27 mouse cellular contexts compared by ENCODE assay signal in the genomic region with DNA sequence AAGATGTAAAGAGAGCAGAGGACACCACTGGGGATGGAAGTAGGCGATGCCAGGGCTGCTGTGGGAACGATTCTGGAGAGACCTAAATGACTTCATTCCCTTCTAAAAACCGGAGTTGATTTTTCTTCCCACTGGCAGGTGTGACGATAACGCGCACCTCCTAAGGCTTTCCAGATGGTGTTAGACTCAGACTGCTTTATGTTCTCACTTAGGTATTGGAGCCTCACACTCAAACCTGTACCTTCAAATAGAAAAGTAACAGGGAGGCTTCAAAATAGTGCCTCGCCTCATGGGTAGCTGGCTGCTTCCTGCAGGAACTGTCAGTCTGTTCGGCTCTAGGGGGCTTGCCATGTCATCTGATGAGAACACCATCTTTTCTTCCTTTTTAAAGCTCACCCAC. TPM values are rescaled to one million over a fixed set of nuclear protein-coding genes. Genes with fewer than 3 reads are reported as not detected.
DNase-seq lines count a peak whose midpoint lies in the region; ATAC-seq and TF ChIP-seq lines count a peak whose summit lies in the region.
"Had no signal": no experiment of that assay in that cellular context is flagged by ENCODE, and none has a peak within 500 bp of the region (broad histone marks: within the 10 kb centered on the region; RNA-seq: fewer than 3 reads in every experiment).

No protein-coding gene starts in this region.

- no peak for DNase-seq in forebrain, embryonic 10.5 days (ENCODE audit: extremely low spot score, low spot score)
- DNase-seq in heart, embryonic 10.5 days (ENCODE audit: low spot score), result peak; percentile 5
- DNase-seq in heart, adult 8-10 months (ENCODE audit: low spot score), result no peak
- DNase-seq in midbrain, embryonic 10.5 days (ENCODE audit: low spot score), result no peak
- no peak for DNase-seq in liver, postnatal 0 days
- DNase-seq: adrenal gland, adult 8-10 months; adrenal gland, postnatal 36 days; B cell, adult 2 months; cerebellum, adult 11 months; cerebellum, adult 8-10 months; cerebellum, postnatal 14 days; embryo, embryonic 11 days; gastrocnemius, postnatal 10 days; heart, postnatal 10 days; kidney, adult 11 months had no signal

- H3K27me3 ChIP-seq in forebrain, embryonic 15.5 days, result no peaks in the 10 kb centered on the region
- no peaks in the 10 kb centered on the region for H3K27me3 ChIP-seq in forebrain, embryonic 10.5 days (ENCODE audit: poor library complexity, severe bottlenecking)
- no peaks in the 10 kb centered on the region for H3K27me3 ChIP-seq in heart, embryonic 10.5 days (ENCODE audit: insufficient read depth, poor library complexity, severe bottlenecking)
- H3K27me3 ChIP-seq in midbrain, embryonic 16.5 days (ENCODE audit: control insufficient read depth, insufficient read depth, low read depth, low read length), result no peaks in the 10 kb centered on the region
- no peaks in the 10 kb centered on the region; the same call in 1 of the 2 replicates for H3K27me3 ChIP-seq in midbrain, embryonic 10.5 days (ENCODE audit: low read depth, poor library complexity, severe bottlenecking)
- H3K27me3 ChIP-seq in liver, postnatal 0 days (ENCODE audit: insufficient read depth, low read length), result no peaks in the 10 kb centered on the region
- H3K27me3 ChIP-seq: embryonic facial prominence, embryonic 15.5 days had no signal

- no peaks in the 10 kb centered on the region for H3K36me3 ChIP-seq in forebrain, embryonic 15.5 days
- no peaks in the 10 kb centered on the region for H3K36me3 ChIP-seq in forebrain, embryonic 10.5 days (replicated peaks)
- no peaks in the 10 kb centered on the region for H3K36me3 ChIP-seq in heart, embryonic 10.5 days
- H3K36me3 ChIP-seq in midbrain, embryonic 16.5 days (ENCODE audit: control insufficient read depth, insufficient read depth, low read length), result no peaks in the 10 kb centered on the region
- H3K36me3 ChIP-seq in midbrain, embryonic 10.5 days, result no peaks in the 10 kb centered on the region
- no peaks in the 10 kb centered on the region for H3K36me3 ChIP-seq in liver, postnatal 0 days (replicated peaks; ENCODE audit: insufficient read depth, low read length)
- H3K36me3 ChIP-seq: embryonic facial prominence, embryonic 15.5 days; G1E had no signal

- TF ChIP-seq EP300 in liver, postnatal 0 days (IDR thresholded peaks at IDR 0.05; ENCODE audit: low read depth), result no peak

- H3K4me2 ChIP-seq in forebrain, embryonic 15.5 days (replicated peaks), result no peak overlapping the region
- H3K4me2 ChIP-seq in midbrain, embryonic 16.5 days (ENCODE audit: low read length), result no peak overlapping the region
- no peak overlapping the region for H3K4me2 ChIP-seq in liver, postnatal 0 days (ENCODE audit: low read depth, low read length)
- H3K4me2 ChIP-seq: embryonic facial prominence, embryonic 15.5 days had no signal

- H3K9me3 ChIP-seq in forebrain, embryonic 15.5 days, result no peaks in the 10 kb centered on the region
- no peaks in the 10 kb centered on the region for H3K9me3 ChIP-seq in forebrain, embryonic 10.5 days
- H3K9me3 ChIP-seq in heart, embryonic 10.5 days, result no peaks in the 10 kb centered on the region
- H3K9me3 ChIP-seq in midbrain, embryonic 16.5 days (replicated peaks; ENCODE audit: control insufficient read depth, low read length, poor library complexity, severe bottlenecking), result no peaks in the 10 kb centered on the region
- H3K9me3 ChIP-seq in midbrain, embryonic 10.5 days (replicated peaks), result no peaks in the 10 kb centered on the region
- H3K9me3 ChIP-seq in liver, postnatal 0 days (ENCODE audit: low read length), result no peaks in the 10 kb centered on the region
- H3K9me3 ChIP-seq: embryonic facial prominence, embryonic 15.5 days; G1E had no signal

- H3K27ac ChIP-seq in forebrain, embryonic 15.5 days (replicated peaks), result no peak overlapping the region
- H3K27ac ChIP-seq in forebrain, embryonic 10.5 days, result no peak overlapping the region
- H3K27ac ChIP-seq in heart, embryonic 10.5 days, result no peak overlapping the region
- no peak overlapping the region for H3K27ac ChIP-seq in midbrain, embryonic 16.5 days (ENCODE audit: low read length)
- no peak overlapping the region for H3K27ac ChIP-seq in midbrain, embryonic 10.5 days (replicated peaks)
- no peak overlapping the region for H3K27ac ChIP-seq in liver, postnatal 0 days (ENCODE audit: low read depth)
- H3K27ac ChIP-seq: embryonic facial prominence, embryonic 15.5 days; hindbrain, postnatal 0 days had no signal

- no peak for TF ChIP-seq CTCF in liver, postnatal 0 days (IDR thresholded peaks at IDR 0.05; ENCODE audit: low read depth)

- 82% methylated on average over 8 of the region's 8 CpGs for WGBS in forebrain, embryonic 15.5 days
- 88% methylated on average over 8 of the region's 8 CpGs for WGBS in forebrain, embryonic 10.5 days
- 86% methylated on average over 8 of the region's 8 CpGs for WGBS in heart, embryonic 10.5 days
- 77% methylated on average over 8 of the region's 8 CpGs for WGBS in midbrain, embryonic 16.5 days
- WGBS in midbrain, embryonic 10.5 days, result 84% methylated on average over 8 of the region's 8 CpGs
- 74% methylated on average over 8 of the region's 8 CpGs for WGBS in liver, postnatal 0 days (ENCODE audit: insufficient replicate concordance)

- no peaks in the 10 kb centered on the region for H3K4me1 ChIP-seq in forebrain, embryonic 15.5 days
- no peaks in the 10 kb centered on the region for H3K4me1 ChIP-seq in forebrain, embryonic 10.5 days
- peaks cover 6% of the 10 kb centered on the region; the same call in 1 of the 2 replicates for H3K4me1 ChIP-seq in heart, embryonic 10.5 days
- no peaks in the 10 kb centered on the region for H3K4me1 ChIP-seq in midbrain, embryonic 16.5 days (ENCODE audit: control insufficient read depth, insufficient read depth, low read length)
- H3K4me1 ChIP-seq in midbrain, embryonic 10.5 days, result no peaks in the 10 kb centered on the region
- no peaks in the 10 kb centered on the region; the same call in 1 of the 2 replicates for H3K4me1 ChIP-seq in liver, postnatal 0 days (ENCODE audit: insufficient read depth)
- H3K4me1 ChIP-seq: embryonic facial prominence, embryonic 15.5 days had no signal

- 0 out of 2 replicates have a peak, but pooled peaks have one; percentile 35 for ATAC-seq in forebrain, embryonic 15.5 days (replicated peaks)
- ATAC-seq in midbrain, embryonic 16.5 days, result peak; percentile 59; the same call in 1 of the 2 replicates
- ATAC-seq in liver, postnatal 0 days, result no peak
- ATAC-seq: CD4-positive, CD25-positive, alpha-beta regulatory T cell, adult 4 months had no signal

- no peak overlapping the region for H3K4me3 ChIP-seq in forebrain, embryonic 15.5 days
- H3K4me3 ChIP-seq in forebrain, embryonic 10.5 days, result no peak overlapping the region
- H3K4me3 ChIP-seq in heart, embryonic 10.5 days, result no peak overlapping the region
- H3K4me3 ChIP-seq in midbrain, embryonic 16.5 days (ENCODE audit: low read depth, low read length), result no peak overlapping the region
- no peak overlapping the region for H3K4me3 ChIP-seq in midbrain, embryonic 10.5 days
- H3K4me3 ChIP-seq in liver, postnatal 0 days (ENCODE audit: low read depth, low read length), result no peak overlapping the region
- H3K4me3 ChIP-seq: embryonic facial prominence, embryonic 15.5 days; erythroblast, embryonic 14.5 days had no signal

- H3K9ac ChIP-seq in forebrain, embryonic 15.5 days (replicated peaks), result no peak overlapping the region
- no peak overlapping the region for H3K9ac ChIP-seq in midbrain, embryonic 16.5 days (ENCODE audit: low read depth, low read length)
- H3K9ac ChIP-seq in liver, postnatal 0 days (replicated peaks), result no peak overlapping the region
- H3K9ac ChIP-seq: embryonic facial prominence, embryonic 15.5 days had no signal

RNA-seq across cellular contexts. Expression of a gene that starts 23.9 kb away (rescaled TPM):
- 0.17 TPM in 1 of 2 replicates, not detected in the other for polyA plus RNA-seq in forebrain, embryonic 15.5 days (2015; fragmentation: Nextera tagmentation; extraction: Ambion mirVana)
- not detected in 2 replicates for polyA plus RNA-seq in forebrain, embryonic 10.5 days (2016; fragmentation: Nextera tagmentation; extraction: Ambion mirVana)
- polyA plus RNA-seq in heart, embryonic 10.5 days (2016; fragmentation: Nextera tagmentation; extraction: Ambion mirVana), result not detected in 2 replicates
- total RNA-seq in heart, adult 8-10 months (2022), result under 1 TPM; 0.12 to 0.57 (median 0.20) TPM
- 0.12 and 0.33 TPM in 2 replicates for polyA plus RNA-seq in midbrain, embryonic 16.5 days (2015; fragmentation: Nextera tagmentation; extraction: Ambion mirVana)
- not detected in 2 replicates for polyA plus RNA-seq in midbrain, embryonic 10.5 days (2016; fragmentation: Nextera tagmentation; extraction: Ambion mirVana)
- polyA plus RNA-seq in liver, postnatal 0 days (2015; fragmentation: Nextera tagmentation; extraction: Ambion mirVana), result not detected in 2 replicates
- total RNA-seq: adrenal gland, adult 8-10 months; adrenal gland, postnatal 36 days; common myeloid progenitor, adult 5-6 weeks; gastrocnemius, postnatal 10 days; hematopoietic stem cell, adult 5-6 weeks; hindbrain, postnatal 0 days had no signal
- polyA plus RNA-seq: CD4-positive, CD25-positive, alpha-beta regulatory T cell, adult 4 months; embryonic facial prominence, embryonic 11.5 days; embryonic facial prominence, embryonic 15.5 days; erythroblast, embryonic 14.5 days; G1E; gonadal fat pad, adult 2 months; intestine, embryonic 14.5 days had no signal
